Mouse (Mus musculus): Measurements from ENCODE around the gene Rpl11. TPM values are rescaled to one million over a fixed set of nuclear protein-coding genes. Genes with fewer than 3 reads are reported as not detected.

Rpl11 gene
- 306 TPM for polyA plus RNA-seq (2017; shearing (Covaris generic))

GRCm38 (mm10) chr4:136053247-136053596, at the start of gene Rpl11:
Gene Rpl11, minus strand, starts transcription at chr4:136053428.

GRCm38 (mm10) chr4:136021549-136022047, 31.6 kb downstream of the Rpl11 start, which contains the start of gene Eloa:
Gene Eloa, minus strand, starts transcription at chr4:136021763.

GRCm38 (mm10) chr4:135986943-135987710, 66.1 kb downstream of the Rpl11 start, which contains the start of gene Pithd1:
Gene Pithd1, minus strand, starts transcription at chr4:135987264.

Other genes with a start within 250 kb of the Rpl11 start
- 165 TPM for gene Srsf10, start 197.7 kb downstream of the Rpl11 start, polyA plus RNA-seq (2017; shearing (Covaris generic))
- 183 TPM for gene Pnrc2, start 179.6 kb downstream of the Rpl11 start, polyA plus RNA-seq (2017; shearing (Covaris generic))
- gene Cnr2, start 158.0 kb downstream of the Rpl11 start, polyA plus RNA-seq (2017; shearing (Covaris generic)), result 1.9 TPM
- gene Fuca1, start 132.7 kb downstream of the Rpl11 start, polyA plus RNA-seq (2017; shearing (Covaris generic)), result 78.3 TPM
- 38.1 TPM for gene Hmgcl, start 107.0 kb downstream of the Rpl11 start, polyA plus RNA-seq (2017; shearing (Covaris generic))
- 33.1 TPM for gene Gale, start 89.7 kb downstream of the Rpl11 start, polyA plus RNA-seq (2017; shearing (Covaris generic))
- 249 TPM for gene Lypla2, start 80.8 kb downstream of the Rpl11 start, polyA plus RNA-seq (2017; shearing (Covaris generic))
- gene Pithd1, start 66.2 kb downstream of the Rpl11 start, polyA plus RNA-seq (2017; shearing (Covaris generic)), result 50.7 TPM
- 51.7 TPM for gene Eloa, start 31.7 kb downstream of the Rpl11 start, polyA plus RNA-seq (2017; shearing (Covaris generic))
- 12.6 TPM for gene Id3, start 90.1 kb upstream of the Rpl11 start, polyA plus RNA-seq (2017; shearing (Covaris generic))
- gene E2f2, start 119.0 kb upstream of the Rpl11 start, polyA plus RNA-seq (2017; shearing (Covaris generic)), result 2.9 TPM
- not detected for gene Asap3, start 152.9 kb upstream of the Rpl11 start, polyA plus RNA-seq (2017; shearing (Covaris generic))
- not detected for gene Tcea3, start 194.3 kb upstream of the Rpl11 start, polyA plus RNA-seq (2017; shearing (Covaris generic))
- 5.9 TPM for gene Zfp46, start 231.3 kb upstream of the Rpl11 start, polyA plus RNA-seq (2017; shearing (Covaris generic))

Measured in effector memory CD4-positive, alpha-beta T cell, adult 7 months (primary cell).